Mouse (Mus musculus): ENCODE results near the gene Tspan18. TPM values are rescaled to one million over a fixed set of nuclear protein-coding genes. Genes with fewer than 3 reads are reported as not detected.

Gene Tspan18
- polyA plus RNA-seq, 1 experiment from 2014 or later = 31.2 TPM

DNA sequence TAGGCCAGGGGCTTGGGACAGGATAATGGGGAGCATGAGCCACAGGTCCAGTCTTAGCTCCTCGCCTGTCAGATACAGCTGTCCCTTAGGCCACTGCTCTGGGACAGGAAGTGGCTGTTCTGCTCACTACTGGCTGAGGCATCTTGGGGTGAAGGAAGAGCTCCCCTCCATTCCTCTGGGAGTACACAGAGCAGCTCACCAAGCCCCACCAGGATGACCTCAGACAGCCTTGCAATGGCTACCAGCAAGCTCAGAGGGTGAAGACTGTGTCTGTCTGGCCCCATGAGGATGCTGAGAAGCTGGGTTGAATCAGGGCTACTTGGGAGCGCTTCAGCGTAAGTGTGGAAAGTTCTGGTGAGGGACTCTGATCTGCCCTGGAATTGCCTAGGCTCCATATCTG lies 132.3 kb downstream of the Tspan18 start:
- Histone ChIP-seq H3K9me3 (no peaks in the 10 kb centered on the region), H3K9ac (replicated peaks) (no peak overlapping the region), H3K36me3 (peaks cover 71% of the 10 kb centered on the region), H3K4me3 (replicated peaks) (no peak overlapping the region), H3K4me2 (replicated peaks) (no peak overlapping the region), H3K27me3 (no peaks in the 10 kb centered on the region), H3K27ac (peak overlapping the region; percentile 56), H3K4me1 (replicated peaks) (peaks cover 32% of the 10 kb centered on the region)
- ATAC-seq = no peak
- WGBS = 93% methylated on average over 3 of the region's 3 CpGs

DNA sequence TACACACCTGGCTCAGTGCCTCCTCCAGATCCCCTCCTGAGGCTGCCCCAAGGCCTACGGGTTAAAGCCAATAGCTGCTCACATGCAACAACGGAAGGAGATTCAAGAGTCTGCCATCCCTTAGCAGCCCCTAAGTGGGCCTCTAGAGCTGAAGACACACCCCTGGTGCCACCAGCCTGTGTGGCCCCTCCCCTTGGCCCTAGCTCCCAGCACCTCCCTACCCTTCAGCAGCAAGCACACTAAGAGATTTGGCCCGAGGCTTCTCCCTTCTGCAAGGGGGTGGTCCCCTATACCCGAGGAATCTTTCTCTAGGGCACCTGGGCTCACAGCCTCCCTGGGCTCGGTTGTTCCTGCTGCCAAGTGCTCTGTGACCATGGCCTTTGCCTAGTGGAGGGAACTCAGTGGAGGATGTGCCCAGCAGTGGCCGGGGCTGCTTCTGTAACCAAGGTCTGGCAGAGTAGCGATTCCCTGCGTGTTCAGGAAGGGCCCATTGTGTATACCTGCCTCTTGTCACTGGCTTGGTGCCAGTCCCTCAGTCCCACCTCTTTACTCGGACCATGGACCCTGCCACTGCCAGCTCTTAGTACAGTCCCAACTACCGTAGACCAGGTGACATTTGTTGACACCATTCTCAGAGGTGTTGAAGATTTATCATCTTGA lies 133.5 kb downstream of the Tspan18 start:
- WGBS = 82% methylated on average over 10 of the region's 10 CpGs

DNA sequence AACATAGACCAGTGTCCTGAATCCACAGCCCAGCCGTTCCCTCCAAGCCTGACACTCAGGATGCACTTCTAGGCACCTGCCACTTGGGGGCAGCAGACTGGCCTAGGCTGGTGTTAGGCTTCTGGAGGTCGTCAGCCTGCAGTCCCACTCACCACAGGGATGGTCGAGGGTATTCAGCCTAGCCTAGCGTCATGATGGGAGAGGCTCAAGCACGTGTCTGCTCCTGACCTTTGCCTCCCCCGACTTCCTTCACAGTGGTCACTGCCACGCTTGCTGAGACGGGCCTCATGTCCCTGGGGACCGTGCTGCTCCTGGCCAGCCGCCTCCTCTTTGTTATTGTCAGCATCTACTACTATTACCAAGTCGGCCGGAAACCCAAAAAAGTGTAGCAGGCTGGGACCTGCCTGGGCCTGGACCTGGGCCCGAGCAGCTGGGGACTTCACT lies 134.8 kb downstream of the Tspan18 start:
- Histone ChIP-seq H3K9ac (replicated peaks) (no peak overlapping the region), H3K27me3 (no peaks in the 10 kb centered on the region), H3K27ac (peak overlapping the region; percentile 11; the same call in 1 of the 2 replicates), H3K36me3 (peaks cover 59% of the 10 kb centered on the region), H3K4me3 (replicated peaks) (no peak overlapping the region), H3K9me3 (no peaks in the 10 kb centered on the region), H3K4me1 (replicated peaks) (peaks cover 56% of the 10 kb centered on the region), H3K4me2 (replicated peaks) (no peak overlapping the region)
- peak; percentile 0; the same call in 1 of the 2 replicates for ATAC-seq
- 35% methylated on average over 13 of the region's 13 CpGs for WGBS

More for the DNA sequence above, 133.5 kb downstream of the Tspan18 start:
- no peak for ATAC-seq
- H3K36me3 ChIP-seq = peaks cover 70% of the 10 kb centered on the region
- H3K9me3 ChIP-seq = no peaks in the 10 kb centered on the region
- H3K27ac ChIP-seq = 0 out of 2 replicates have a peak overlapping the region, but pooled peaks have one; percentile 30
- no peak overlapping the region for H3K4me3 ChIP-seq (replicated peaks)
- no peak overlapping the region for H3K4me2 ChIP-seq (replicated peaks)
- no peaks in the 10 kb centered on the region for H3K27me3 ChIP-seq
- no peak overlapping the region; the same call in 1 of the 2 replicates for H3K9ac ChIP-seq (replicated peaks)
- H3K4me1 ChIP-seq (replicated peaks) = peaks cover 44% of the 10 kb centered on the region

- no peak overlapping the region for H3K4me3 ChIP-seq (replicated peaks)
- H3K4me1 ChIP-seq (replicated peaks) = peaks cover 56% of the 10 kb centered on the region
- H3K4me2 ChIP-seq (replicated peaks) = no peak overlapping the region
- WGBS = 12% methylated on average over 3 of the region's 3 CpGs
- no peaks in the 10 kb centered on the region for H3K9me3 ChIP-seq
- peaks cover 59% of the 10 kb centered on the region for H3K36me3 ChIP-seq
- peak overlapping the region; percentile 48; the same call in 1 of the 2 replicates for H3K27ac ChIP-seq
- no peak overlapping the region for H3K9ac ChIP-seq (replicated peaks)
- H3K27me3 ChIP-seq = no peaks in the 10 kb centered on the region
- peak; percentile 65 for ATAC-seq
Observed at GRCm38 (mm10) chr2:93198846-93199245, 135.5 kb downstream of the Tspan18 start.

DNA sequence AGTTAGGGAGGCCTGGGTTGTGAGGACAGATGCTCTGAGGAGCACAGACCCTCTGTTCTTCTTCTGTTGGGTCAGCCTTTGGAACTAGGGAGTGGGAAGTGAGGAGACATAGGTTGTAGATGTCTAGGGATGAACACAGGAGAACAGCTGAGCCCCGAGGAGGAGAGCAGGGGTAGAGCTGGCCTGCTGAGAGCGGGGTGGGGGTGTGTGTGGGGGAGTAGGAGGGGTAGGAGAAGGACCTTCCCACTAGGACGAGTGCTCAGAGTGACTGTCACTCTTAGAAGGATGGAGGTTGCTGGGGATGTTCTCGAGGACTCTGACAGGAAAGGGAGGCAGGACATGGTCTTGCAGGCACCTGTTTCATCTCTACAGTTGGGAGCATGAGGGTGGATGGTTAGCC lies 140.5 kb downstream of the Tspan18 start:
- H3K4me1 ChIP-seq (replicated peaks) = peaks cover 88% of the 10 kb centered on the region
- H3K4me2 ChIP-seq (replicated peaks) = peak overlapping the region; percentile 13; the same call in 1 of the 2 replicates
- WGBS = 39% methylated on average over 4 of the region's 4 CpGs
- H3K4me3 ChIP-seq (replicated peaks) = no peak overlapping the region
- peak overlapping the region; percentile 30; the same call in 1 of the 2 replicates for H3K27ac ChIP-seq
- no peaks in the 10 kb centered on the region for H3K27me3 ChIP-seq
- H3K9me3 ChIP-seq = no peaks in the 10 kb centered on the region
- H3K9ac ChIP-seq (replicated peaks) = peak overlapping the region; percentile 44
- peaks cover 22% of the 10 kb centered on the region for H3K36me3 ChIP-seq
- no peak for ATAC-seq

- Histone ChIP-seq H3K4me3 (replicated peaks) (peak overlapping the region; percentile 95), H3K36me3 (peaks cover 12% of the 10 kb centered on the region), H3K9me3 (no peaks in the 10 kb centered on the region), H3K27ac (peak overlapping the region; percentile 80), H3K27me3 (no peaks in the 10 kb centered on the region), H3K4me2 (replicated peaks) (peak overlapping the region; percentile 84), H3K4me1 (replicated peaks) (peaks cover 86% of the 10 kb centered on the region), H3K9ac (replicated peaks) (peak overlapping the region; percentile 99)
- ATAC-seq = peak; percentile 46
- 3% methylated on average over 6 of the region's 6 CpGs for WGBS
Observed at GRCm38 (mm10) chr2:93192671-93193080, 141.6 kb downstream of the Tspan18 start.

- peaks cover 86% of the 10 kb centered on the region for H3K4me1 ChIP-seq (replicated peaks)
- WGBS = 33% methylated on average over 9 of the region's 9 CpGs
- ATAC-seq = no peak
- H3K9ac ChIP-seq (replicated peaks) = peak overlapping the region; percentile 99
- H3K4me2 ChIP-seq (replicated peaks) = peak overlapping the region; percentile 84
- peak overlapping the region; percentile 95 for H3K4me3 ChIP-seq (replicated peaks)
- H3K27me3 ChIP-seq = no peaks in the 10 kb centered on the region
- H3K9me3 ChIP-seq = no peaks in the 10 kb centered on the region
- H3K36me3 ChIP-seq = peaks cover 7% of the 10 kb centered on the region; the same call in 1 of the 2 replicates
- peak overlapping the region; percentile 80 for H3K27ac ChIP-seq
Observed at GRCm38 (mm10) chr2:93192182-93192560, 142.1 kb downstream of the Tspan18 start.

DNA sequence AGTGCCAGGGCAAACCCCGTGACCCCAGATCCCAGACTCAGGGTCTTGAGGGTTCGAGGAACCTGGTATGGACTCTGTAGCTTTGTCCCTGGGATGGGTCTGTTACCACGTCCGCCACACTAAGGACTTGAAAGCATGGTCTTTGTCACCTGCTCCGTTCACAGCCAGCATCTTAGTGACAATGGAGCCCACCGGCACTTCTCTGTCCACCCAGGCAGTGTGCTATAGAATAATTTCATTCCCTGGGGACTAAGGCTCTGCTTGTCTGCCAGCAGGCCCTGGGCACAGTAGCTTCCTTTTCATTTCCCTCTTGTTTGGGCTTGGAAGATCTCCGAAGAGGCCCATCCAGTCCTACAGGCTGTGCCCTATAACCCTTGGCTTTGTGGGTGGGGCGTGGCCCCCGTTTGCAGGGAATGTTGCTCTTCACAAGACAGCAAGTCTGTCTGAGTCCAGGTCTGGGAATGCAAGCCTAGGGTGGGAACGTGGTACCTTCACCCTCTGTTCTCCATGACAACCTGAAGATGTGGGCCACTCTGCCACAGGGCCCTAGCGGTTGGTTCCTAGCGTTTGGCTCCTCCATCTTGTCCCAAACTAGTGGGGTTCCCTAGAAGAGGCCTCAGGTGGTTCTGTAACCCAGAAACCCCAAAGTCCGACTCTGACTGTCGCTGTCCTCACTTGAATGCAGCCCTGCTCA lies 142.7 kb downstream of the Tspan18 start:
- peaks cover 82% of the 10 kb centered on the region for H3K4me1 ChIP-seq (replicated peaks)
- no peaks in the 10 kb centered on the region for H3K9me3 ChIP-seq
- H3K36me3 ChIP-seq = peaks cover 2% of the 10 kb centered on the region; the same call in 1 of the 2 replicates
- H3K4me3 ChIP-seq (replicated peaks) = peak overlapping the region; percentile 95
- no peaks in the 10 kb centered on the region for H3K27me3 ChIP-seq
- peak overlapping the region; percentile 84 for H3K4me2 ChIP-seq (replicated peaks)
- 51% methylated on average over 14 of the region's 14 CpGs for WGBS
- no peak for ATAC-seq
- peak overlapping the region; percentile 99 for H3K9ac ChIP-seq (replicated peaks)
- peak overlapping the region; percentile 80 for H3K27ac ChIP-seq

DNA sequence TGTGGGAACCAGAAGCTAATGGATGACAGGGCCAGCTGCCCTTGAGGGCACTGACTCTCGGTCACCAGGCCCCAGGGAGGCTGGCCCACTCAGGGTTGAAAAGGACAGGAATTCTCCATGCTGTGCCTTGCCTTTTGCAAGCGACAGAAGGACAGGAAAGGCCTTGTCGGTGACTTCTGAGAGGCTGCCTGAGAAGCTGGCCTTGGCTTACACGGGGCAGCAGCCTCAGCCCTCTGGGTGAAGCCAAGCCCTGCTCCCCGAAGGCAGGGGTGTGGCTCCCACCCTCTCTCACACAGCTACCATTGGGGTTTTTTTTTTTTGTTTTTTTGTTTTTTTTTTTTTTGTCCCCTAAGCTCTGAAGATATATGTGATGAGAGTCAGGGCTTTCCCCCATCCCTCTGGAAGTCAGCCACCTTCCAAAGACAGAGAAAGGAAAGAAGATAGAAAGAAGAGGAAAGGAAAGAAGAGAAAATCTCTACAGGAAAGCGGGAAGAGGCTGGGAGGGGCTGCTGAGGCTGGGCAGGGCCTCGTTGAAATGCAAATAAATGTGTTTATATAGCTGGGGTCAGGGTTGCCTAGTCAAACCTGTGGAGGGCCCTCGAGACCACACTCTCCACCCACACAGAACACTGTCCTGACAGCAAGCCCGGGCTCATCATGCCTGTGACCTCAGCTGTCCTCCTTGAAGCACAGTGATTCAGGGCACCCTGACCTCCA lies 143.4 kb downstream of the Tspan18 start:
- peaks cover 75% of the 10 kb centered on the region for H3K4me1 ChIP-seq (replicated peaks)
- ATAC-seq = no peak
- 5% methylated on average over 9 of the region's 9 CpGs for WGBS
- peak overlapping the region; percentile 99 for H3K9ac ChIP-seq (replicated peaks)
- H3K4me2 ChIP-seq (replicated peaks) = peak overlapping the region; percentile 84
- H3K27ac ChIP-seq = peak overlapping the region; percentile 80
- no peaks in the 10 kb centered on the region; the same call in 1 of the 2 replicates for H3K36me3 ChIP-seq
- peak overlapping the region; percentile 95 for H3K4me3 ChIP-seq (replicated peaks)
- H3K9me3 ChIP-seq = no peaks in the 10 kb centered on the region
- peaks cover 6% of the 10 kb centered on the region; the same call in 1 of the 2 replicates for H3K27me3 ChIP-seq

DNA sequence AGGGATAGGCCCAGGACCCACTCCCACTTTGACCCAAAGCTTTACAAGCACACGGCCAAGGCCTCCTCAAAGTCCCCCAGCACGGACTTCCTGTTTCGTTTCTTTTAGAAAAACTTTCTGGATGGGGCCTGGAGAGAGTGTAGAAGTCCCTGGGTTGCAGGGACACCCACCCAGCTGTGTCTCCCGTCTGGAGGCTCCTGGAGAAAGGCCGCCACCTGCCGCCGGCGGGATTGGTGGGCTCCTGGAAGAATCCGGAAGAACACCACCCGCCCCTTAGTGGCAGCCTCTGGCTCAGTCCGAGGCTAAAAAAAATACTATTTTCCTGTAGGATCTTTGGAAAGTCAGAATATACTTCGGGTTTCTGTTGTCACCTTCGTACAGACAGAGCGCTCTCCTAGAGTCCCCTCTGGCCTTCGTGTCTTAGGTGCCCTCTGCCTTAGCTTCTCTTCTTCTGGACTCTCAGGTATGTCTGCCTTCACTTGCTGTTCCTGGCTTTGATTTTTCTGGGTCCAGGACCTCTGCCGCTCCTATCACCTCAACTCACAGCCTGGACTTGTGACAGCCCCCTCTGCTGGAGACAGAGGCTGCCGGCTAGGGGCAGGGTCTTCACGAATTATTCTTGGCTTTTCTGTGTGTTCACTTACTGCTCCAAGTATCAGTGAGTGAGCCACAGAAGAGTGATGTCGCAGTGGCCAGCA lies 145.4 kb downstream of the Tspan18 start:
- H3K27me3 ChIP-seq = peaks cover 11% of the 10 kb centered on the region; the same call in 1 of the 2 replicates
- H3K27ac ChIP-seq = peak overlapping the region; percentile 96
- peak overlapping the region; percentile 99 for H3K9ac ChIP-seq (replicated peaks)
- 6% methylated on average over 19 of the region's 19 CpGs for WGBS
- H3K9me3 ChIP-seq = no peaks in the 10 kb centered on the region
- H3K4me3 ChIP-seq (replicated peaks) = peak overlapping the region; percentile 95
- peak overlapping the region; percentile 84 for H3K4me2 ChIP-seq (replicated peaks)
- H3K4me1 ChIP-seq (replicated peaks) = peaks cover 54% of the 10 kb centered on the region
- ATAC-seq = peak; percentile 2; the same call in 1 of the 2 replicates
- H3K36me3 ChIP-seq = no peaks in the 10 kb centered on the region

Data from midbrain, embryonic 13.5 days (tissue).